Mouse (Mus musculus): ENCODE measurements around the gene Usp7.

DNA sequence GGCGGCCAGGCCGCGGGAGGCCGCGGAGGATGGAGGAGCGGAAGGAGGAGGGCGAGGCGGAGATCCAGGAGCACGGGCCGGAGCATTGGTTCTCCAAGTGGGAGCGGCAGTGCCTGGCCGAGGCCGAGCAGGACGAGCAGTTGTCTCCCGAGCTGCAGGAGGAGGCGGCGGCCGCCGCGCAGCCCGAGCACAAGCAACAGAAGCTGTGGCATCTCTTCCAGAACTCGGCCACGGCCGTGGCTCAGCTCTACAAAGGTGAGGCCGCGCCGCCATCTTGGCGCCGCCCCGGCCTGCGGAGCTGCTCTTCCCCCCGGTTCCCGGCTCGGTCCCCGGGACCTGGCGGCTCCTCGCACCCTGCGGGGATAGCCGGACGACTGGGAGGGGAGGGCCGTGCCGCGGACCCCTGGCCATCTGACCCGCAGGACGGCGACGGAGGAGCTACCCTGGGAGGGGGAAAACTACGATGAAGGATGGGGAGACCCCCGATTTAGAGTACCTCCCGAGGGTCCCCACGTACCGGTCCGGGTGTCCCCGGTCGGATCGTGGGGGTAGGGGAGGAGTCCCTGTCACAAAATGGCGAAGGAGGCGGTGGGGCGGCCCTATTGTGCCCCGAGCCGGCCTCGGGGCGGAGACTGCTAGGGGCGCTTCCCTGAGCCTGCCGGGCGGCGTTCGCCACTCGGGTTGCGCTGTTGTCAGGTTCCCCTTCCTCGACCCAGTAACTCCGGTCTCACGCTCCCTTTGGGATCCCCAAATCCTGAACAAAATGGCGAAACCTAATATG lies 38.5 kb upstream of the Usp7 start:
- no peak for TF ChIP-seq CTCF (IDR thresholded peaks at IDR 0.05; ENCODE audit: low read depth)
- TF ChIP-seq EP300 (optimal IDR thresholded peaks at IDR 0.05): no peak
